Mouse (Mus musculus): Measurements from ENCODE around the gene Skp1a.

- TF ChIP-seq CTCF (IDR thresholded peaks at IDR 0.05; ENCODE audit: low read depth, low read length) (peak; percentile 75), GATA1 (IDR thresholded peaks at IDR 0.05; ENCODE audit: borderline replicate concordance, low read length) (no peak), TAL1 (conservative IDR thresholded peaks at IDR 0.05; ENCODE audit: low read depth, low read length) (no peak), POLR2AphosphoS5 (IDR thresholded peaks at IDR 0.05; ENCODE audit: insufficient replicate concordance, low read depth, low read length) (no peak), GATA2 (IDR thresholded peaks at IDR 0.05; ENCODE audit: borderline replicate concordance, low read depth, low read length) (no peak)
These were observed 22.0 kb downstream of the Skp1a start for GRCm38 (mm10) chr11:52253674-52254375.
